Mouse (Mus musculus) stomach, postnatal 0 days (tissue): ENCODE results near the gene Mocs1.

Experiments used
- CTCF ChIP-seq: IDR thresholded peaks from 2 replicates; pipeline ENCODE4 v1.5.1; 2016; ENCODE audit warnings: antibody characterized with exemption, low read depth, mild to moderate bottlenecking, moderate library complexity
- EP300 ChIP-seq: optimal IDR thresholded peaks from 2 replicates; pipeline ENCODE3; 2016; ENCODE audit warnings: antibody characterized with exemption

GRCm38 (mm10) chr17:49450922-49451321 is 22.8 kb downstream of the Mocs1 start:
- TF ChIP-seq CTCF (no peak), EP300 (no peak)
